Mouse (Mus musculus): ENCODE data around the gene Rnf216. TPM values are rescaled to one million over a fixed set of nuclear protein-coding genes. Genes with fewer than 3 reads are reported as not detected.

Rnf216 gene
- polyA plus RNA-seq, 2 experiments, result 9.7 to 10.8 TPM

- Histone ChIP-seq H3K36me3 (replicated peaks; ENCODE audit: control insufficient read depth, insufficient read depth, low read depth) (peaks cover 39% of the 10 kb centered on the region), H3K9ac (replicated peaks) (no peak overlapping the region), H3K4me3 (ENCODE audit: insufficient read depth in 1 of 2, low read depth in 2 of 2, low read length in 2 of 2) (no peak overlapping the region), H3K27me3 (ENCODE audit: control insufficient read depth, insufficient read depth, low read length) (no peaks in the 10 kb centered on the region), H3K4me1 (replicated peaks; ENCODE audit: control insufficient read depth in 2 of 2, insufficient read depth in 2 of 2, low read length in 1 of 2) (peaks cover 28 to 30% of the 10 kb centered on the region in 2 experiments), H3K9me3 (ENCODE audit: control insufficient read depth, low read length) (no peaks in the 10 kb centered on the region), H3K27ac (no peak overlapping the region), H3K4me2 (ENCODE audit: low read depth) (no peak overlapping the region)
- DNase-seq (ENCODE audit: low read depth in 3 of 3, low spot score in 3 of 3) (no peak), ATAC-seq (ENCODE audit: insufficient read depth) (no peak)
- WGBS (ENCODE audit: insufficient replicate concordance), result 81% methylated on average over 3 of the region's 3 CpGs
- TF ChIP-seq CTCF (IDR thresholded peaks at IDR 0.05; ENCODE audit: low read depth), result no peak
- TF ChIP-seq EP300 (IDR thresholded peaks at IDR 0.05; ENCODE audit: low read depth), result no peak
Measured at GRCm38 (mm10) chr5:143068382-143068781, 44.4 kb downstream of the Rnf216 start.

GRCm38 (mm10) chr5:143066551-143066958 lies 46.2 kb downstream of the Rnf216 start:
- TF ChIP-seq EP300 (IDR thresholded peaks at IDR 0.05; ENCODE audit: low read depth) (peak; percentile 91), CTCF (IDR thresholded peaks at IDR 0.05; ENCODE audit: low read depth) (peak; percentile 88)
- Histone ChIP-seq H3K4me3 (ENCODE audit: insufficient read depth in 1 of 2, low read depth in 2 of 2, low read length in 2 of 2) (no peak overlapping the region), H3K27ac (peak overlapping the region; percentile 84), H3K27me3 (ENCODE audit: control insufficient read depth, insufficient read depth, low read length) (no peaks in the 10 kb centered on the region), H3K4me1 (replicated peaks; ENCODE audit: control insufficient read depth in 2 of 2, insufficient read depth in 2 of 2, low read length in 1 of 2) (peaks cover 35 to 36% of the 10 kb centered on the region in 2 experiments), H3K9me3 (ENCODE audit: control insufficient read depth, low read length) (no peaks in the 10 kb centered on the region), H3K4me2 (ENCODE audit: low read depth) (peak overlapping the region; percentile 56), H3K9ac (replicated peaks) (peak overlapping the region; percentile 48), H3K36me3 (replicated peaks; ENCODE audit: control insufficient read depth, insufficient read depth, low read depth) (peaks cover 31% of the 10 kb centered on the region)
- WGBS (ENCODE audit: insufficient replicate concordance), result 3% methylated on average over 1 of the region's 1 CpGs
- DNase-seq (ENCODE audit: low read depth in 3 of 3, low spot score in 3 of 3) (peak; percentile 80 to 85 (median 82)), ATAC-seq (ENCODE audit: insufficient read depth) (peak; percentile 87)

GRCm38 (mm10) chr5:143066096-143066495 lies 46.7 kb downstream of the Rnf216 start:
- H3K4me1 ChIP-seq (replicated peaks; ENCODE audit: control insufficient read depth in 2 of 2, insufficient read depth in 2 of 2, low read length in 1 of 2), result peaks cover 39 to 41% of the 10 kb centered on the region in 2 experiments
- H3K27ac ChIP-seq, result peak overlapping the region; percentile 84
- peak overlapping the region; percentile 56 for H3K4me2 ChIP-seq (ENCODE audit: low read depth)
- no peak overlapping the region for H3K4me3 ChIP-seq (ENCODE audit: insufficient read depth in 1 of 2, low read depth in 2 of 2, low read length in 2 of 2)
- TF ChIP-seq CTCF (IDR thresholded peaks at IDR 0.05; ENCODE audit: low read depth) (no peak), EP300 (IDR thresholded peaks at IDR 0.05; ENCODE audit: low read depth) (peak; percentile 73)
- DNase-seq (ENCODE audit: low read depth in 3 of 3, low spot score in 3 of 3) (peak in 2 of 3 experiments; percentile 67), ATAC-seq (ENCODE audit: insufficient read depth) (peak; percentile 77; the same call in 1 of the 2 replicates)
- 73% methylated on average over 1 of the region's 1 CpGs for WGBS (ENCODE audit: insufficient replicate concordance)
- no peaks in the 10 kb centered on the region for H3K9me3 ChIP-seq (ENCODE audit: control insufficient read depth, low read length)
- peaks cover 31% of the 10 kb centered on the region for H3K36me3 ChIP-seq (replicated peaks; ENCODE audit: control insufficient read depth, insufficient read depth, low read depth)
- peak overlapping the region; percentile 48 for H3K9ac ChIP-seq (replicated peaks)
- no peaks in the 10 kb centered on the region for H3K27me3 ChIP-seq (ENCODE audit: control insufficient read depth, insufficient read depth, low read length)

GRCm38 (mm10) chr5:143065230-143065629 lies 47.6 kb downstream of the Rnf216 start:
- Histone ChIP-seq H3K4me3 (ENCODE audit: insufficient read depth in 1 of 2, low read depth in 2 of 2, low read length in 2 of 2) (no peak overlapping the region), H3K36me3 (replicated peaks; ENCODE audit: control insufficient read depth, insufficient read depth, low read depth) (peaks cover 31% of the 10 kb centered on the region), H3K4me2 (ENCODE audit: low read depth) (no peak overlapping the region), H3K9ac (replicated peaks) (no peak overlapping the region), H3K9me3 (ENCODE audit: control insufficient read depth, low read length) (no peaks in the 10 kb centered on the region), H3K27me3 (ENCODE audit: control insufficient read depth, insufficient read depth, low read length) (no peaks in the 10 kb centered on the region), H3K4me1 (replicated peaks; ENCODE audit: control insufficient read depth in 2 of 2, insufficient read depth in 2 of 2, low read length in 1 of 2) (peaks cover 47 to 50% of the 10 kb centered on the region in 2 experiments), H3K27ac (peak overlapping the region; percentile 67)
- TF ChIP-seq CTCF (IDR thresholded peaks at IDR 0.05; ENCODE audit: low read depth) (no peak), EP300 (IDR thresholded peaks at IDR 0.05; ENCODE audit: low read depth) (no peak)
- WGBS (ENCODE audit: insufficient replicate concordance), result 88% methylated on average over 2 of the region's 2 CpGs
- DNase-seq (ENCODE audit: low read depth in 3 of 3, low spot score in 3 of 3) (no peak), ATAC-seq (ENCODE audit: insufficient read depth) (no peak)

- Histone ChIP-seq H3K4me3 (ENCODE audit: insufficient read depth in 1 of 2, low read depth in 2 of 2, low read length in 2 of 2) (no peak overlapping the region), H3K9me3 (ENCODE audit: control insufficient read depth, low read length) (no peaks in the 10 kb centered on the region), H3K27ac (no peak overlapping the region; the same call in 1 of the 2 replicates), H3K36me3 (replicated peaks; ENCODE audit: control insufficient read depth, insufficient read depth, low read depth) (peaks cover 13% of the 10 kb centered on the region), H3K9ac (replicated peaks) (no peak overlapping the region), H3K4me2 (ENCODE audit: low read depth) (no peak overlapping the region), H3K4me1 (replicated peaks; ENCODE audit: control insufficient read depth in 2 of 2, insufficient read depth in 2 of 2, low read length in 1 of 2) (peaks cover 66 to 69% of the 10 kb centered on the region in 2 experiments), H3K27me3 (ENCODE audit: control insufficient read depth, insufficient read depth, low read length) (no peaks in the 10 kb centered on the region)
- TF ChIP-seq CTCF (IDR thresholded peaks at IDR 0.05; ENCODE audit: low read depth), result no peak
- TF ChIP-seq EP300 (IDR thresholded peaks at IDR 0.05; ENCODE audit: low read depth), result no peak
- DNase-seq (ENCODE audit: low read depth in 3 of 3, low spot score in 3 of 3), result no peak
- 80% methylated on average over 3 of the region's 3 CpGs for WGBS (ENCODE audit: insufficient replicate concordance)
- no peak for ATAC-seq (ENCODE audit: insufficient read depth)
Measured at GRCm38 (mm10) chr5:143062251-143062650, 50.5 kb downstream of the Rnf216 start.
